Mouse (Mus musculus): ENCODE data around the gene Sec24a. TPM values are rescaled to one million over a fixed set of nuclear protein-coding genes. Genes with fewer than 3 reads are reported as not detected.
"Not testable (repeated sequence)": the region's sequence is repeated elsewhere in the genome, so short reads cannot be mapped to it uniquely, and the experiment has no call there.

Sec24a gene
- polyA plus RNA-seq, 1 experiment from 2014 or later = 14.3 TPM

DNA sequence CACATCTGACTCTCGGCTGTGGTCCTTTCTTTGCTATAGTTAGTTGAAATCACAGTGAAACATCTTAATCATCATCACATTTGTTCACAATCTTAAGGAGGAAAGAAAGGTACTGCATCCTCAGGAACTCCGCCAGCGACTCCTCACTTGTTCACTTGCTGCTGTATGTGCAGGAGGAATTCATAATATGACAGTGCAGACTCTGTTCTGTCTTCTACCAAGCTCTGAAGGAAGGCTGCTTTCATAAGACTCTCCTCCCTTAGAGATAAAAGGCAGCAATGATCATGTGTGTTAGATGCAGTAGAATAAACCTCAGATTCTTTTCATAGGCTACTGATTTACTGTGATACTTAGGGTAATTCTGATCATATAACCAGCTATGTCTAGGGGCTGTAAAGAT lies 68.5 kb downstream of the Sec24a start:
- H3K9me3 ChIP-seq = no peaks in the 10 kb centered on the region
- H3K27ac ChIP-seq = no peak overlapping the region
- 93% methylated on average over 3 of the region's 3 CpGs for WGBS
- H3K27me3 ChIP-seq (ENCODE audit: insufficient read depth, poor library complexity, severe bottlenecking) = no peaks in the 10 kb centered on the region
- no peak overlapping the region for H3K4me3 ChIP-seq
- DNase-seq (ENCODE audit: low spot score) = peak; percentile 9
- no peaks in the 10 kb centered on the region for H3K4me1 ChIP-seq
- H3K36me3 ChIP-seq = peaks cover 56% of the 10 kb centered on the region

DNA sequence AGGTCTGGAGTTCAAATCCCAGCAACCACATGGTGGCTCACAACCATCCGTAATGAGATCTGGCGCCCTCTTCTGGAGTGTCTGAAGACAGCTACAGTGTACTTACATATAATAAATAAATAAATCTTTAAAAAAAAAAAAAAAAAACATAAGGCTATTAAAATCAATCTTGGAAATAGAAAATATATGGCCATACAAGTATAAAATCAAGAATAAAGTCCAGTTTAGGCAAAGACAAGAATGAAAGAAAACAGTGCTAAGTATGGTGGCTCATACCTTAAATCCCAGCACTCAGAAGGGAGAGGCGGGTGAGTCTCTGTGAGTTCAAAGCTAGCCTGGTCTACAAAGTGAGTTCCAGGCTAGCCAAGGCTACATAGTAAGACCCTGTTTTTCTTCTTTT lies 72.8 kb downstream of the Sec24a start:
- H3K27ac ChIP-seq; H3K4me3 ChIP-seq; H3K27me3 ChIP-seq (ENCODE audit: insufficient read depth, poor library complexity, severe bottlenecking); H3K9me3 ChIP-seq; H3K4me1 ChIP-seq: not testable (repeated sequence)
- DNase-seq (ENCODE audit: low spot score) = peak; percentile 25
- WGBS = 64% methylated on average over 3 of the region's 3 CpGs
- peaks cover 15% of the 10 kb centered on the region; the same call in 1 of the 2 replicates for H3K36me3 ChIP-seq

DNA sequence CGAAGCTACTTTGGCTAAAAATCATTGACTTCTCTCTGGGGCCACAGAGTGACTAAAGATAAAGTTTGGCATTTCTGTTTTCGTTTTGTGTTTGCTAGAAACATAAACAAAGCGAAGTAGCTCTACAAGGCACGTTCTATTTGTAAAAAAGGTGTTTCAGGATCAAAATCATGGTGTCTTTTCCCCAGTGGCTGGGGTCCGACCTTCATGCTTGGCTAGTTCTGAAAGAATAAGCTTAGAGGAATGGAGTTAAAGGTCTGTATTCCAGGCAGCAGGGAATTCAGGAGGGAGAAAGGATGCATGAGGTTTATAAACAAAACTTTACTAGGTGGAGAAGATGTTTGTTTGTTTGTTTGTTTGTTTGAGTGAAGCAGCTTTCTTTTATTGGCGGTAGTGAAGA lies 74.1 kb downstream of the Sec24a start:
- WGBS = 23% methylated on average over 6 of the region's 6 CpGs

DNA sequence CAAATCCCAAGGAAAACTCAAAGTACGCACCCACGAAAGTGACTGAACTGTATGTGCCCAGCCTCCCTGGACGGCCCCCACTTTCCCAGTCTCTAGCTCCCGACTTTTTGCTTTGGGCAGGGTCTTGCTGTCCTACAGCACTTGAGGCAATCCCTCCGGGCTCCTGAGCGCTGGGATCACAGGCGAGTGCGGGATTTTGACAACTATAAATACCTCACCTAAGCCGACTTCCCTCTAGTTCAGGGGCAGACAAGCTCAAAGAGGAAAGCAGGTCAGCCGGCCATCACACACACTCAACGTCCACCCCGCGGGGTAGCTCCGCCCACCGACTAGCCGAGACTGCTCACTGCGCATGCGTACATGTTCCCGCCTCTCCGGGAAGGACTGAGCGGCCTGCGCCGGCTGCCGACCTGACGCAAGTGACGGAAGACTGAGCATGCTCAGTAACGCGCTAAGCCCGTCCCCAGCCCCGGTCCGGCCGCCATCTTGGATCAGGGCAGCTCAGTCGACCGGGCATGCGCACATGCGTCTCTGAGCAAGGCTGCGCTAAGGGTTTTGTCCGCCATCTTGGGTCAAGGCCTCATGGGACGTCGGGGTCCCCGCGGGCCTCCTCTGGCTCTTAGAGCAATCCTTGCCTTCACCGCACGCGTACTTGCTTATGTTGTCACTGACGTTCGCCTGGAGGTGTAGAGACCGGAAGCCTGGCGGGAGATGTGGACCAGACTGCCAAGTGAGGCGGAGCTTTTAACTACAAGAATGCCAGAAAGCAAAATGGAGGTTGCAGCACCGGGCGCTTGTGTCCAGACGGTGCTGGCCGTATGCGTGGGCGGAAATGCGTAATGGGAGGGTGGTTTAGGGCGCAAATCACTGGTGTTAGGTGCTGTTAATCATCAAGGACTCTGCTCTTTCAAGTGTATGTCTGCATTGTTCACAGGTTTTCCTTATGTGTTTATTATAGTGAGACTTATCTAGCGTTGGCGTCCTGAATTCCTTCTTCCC lies 74.8 kb downstream of the Sec24a start, which contains the start of gene 0610009B22Rik:
Gene 0610009B22Rik (minus strand): TSS at position 545 of the 999 bp plus-strand sequence.
- under 1% methylated on average over 60 of the region's 60 CpGs for WGBS
- H3K4me1 ChIP-seq = peaks cover 5% of the 10 kb centered on the region; the same call in 1 of the 2 replicates
- peaks cover 17% of the 10 kb centered on the region; the same call in 1 of the 2 replicates for H3K36me3 ChIP-seq
- peak within 1 kb of the TSS; percentile 81 for H3K4me3 ChIP-seq
- DNase-seq (ENCODE audit: low spot score) = peak; percentile 100
- no peaks in the 10 kb centered on the region for H3K27me3 ChIP-seq (ENCODE audit: insufficient read depth, poor library complexity, severe bottlenecking)
- peak within 1 kb of the TSS; percentile 97 for H3K27ac ChIP-seq
- no peaks in the 10 kb centered on the region for H3K9me3 ChIP-seq

More for the DNA sequence above, 74.1 kb downstream of the Sec24a start:
- no peaks in the 10 kb centered on the region for H3K27me3 ChIP-seq (ENCODE audit: insufficient read depth, poor library complexity, severe bottlenecking)
- peak overlapping the region; percentile 97 for H3K27ac ChIP-seq
- H3K4me3 ChIP-seq = peak overlapping the region; percentile 81
- peaks cover 17% of the 10 kb centered on the region; the same call in 1 of the 2 replicates for H3K36me3 ChIP-seq
- peaks cover 5% of the 10 kb centered on the region; the same call in 1 of the 2 replicates for H3K4me1 ChIP-seq
- peak; percentile 68 for DNase-seq (ENCODE audit: low spot score)
- no peaks in the 10 kb centered on the region for H3K9me3 ChIP-seq

DNA sequence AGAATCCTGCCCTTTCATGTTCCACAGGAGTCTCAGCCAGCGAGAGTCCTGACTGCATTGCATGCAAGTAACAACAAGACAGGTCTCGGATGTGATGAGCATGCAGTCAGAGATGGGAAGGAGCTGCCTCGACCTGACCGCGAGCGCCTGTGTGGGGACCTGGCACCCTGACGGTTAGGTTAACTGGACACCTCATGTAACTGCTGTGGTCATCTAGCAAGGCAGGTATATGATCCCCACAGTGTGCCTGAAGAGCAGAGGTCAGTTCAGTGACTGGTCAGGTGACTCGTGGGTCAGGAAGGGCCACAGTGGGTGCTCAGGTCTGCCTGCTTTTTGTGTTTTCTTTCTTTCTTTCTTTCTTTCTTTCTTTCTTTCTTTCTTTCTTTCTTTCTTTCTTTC lies 81.5 kb downstream of the Sec24a start:
- WGBS = 37% methylated on average over 8 of the region's 8 CpGs
- no peak overlapping the region for H3K4me3 ChIP-seq
- H3K9me3 ChIP-seq = no peaks in the 10 kb centered on the region
- no peaks in the 10 kb centered on the region for H3K4me1 ChIP-seq
- H3K27me3 ChIP-seq (ENCODE audit: insufficient read depth, poor library complexity, severe bottlenecking) = no peaks in the 10 kb centered on the region
- peaks cover 10% of the 10 kb centered on the region; the same call in 1 of the 2 replicates for H3K36me3 ChIP-seq
- no peak overlapping the region for H3K27ac ChIP-seq
- DNase-seq (ENCODE audit: low spot score) = no peak

DNA sequence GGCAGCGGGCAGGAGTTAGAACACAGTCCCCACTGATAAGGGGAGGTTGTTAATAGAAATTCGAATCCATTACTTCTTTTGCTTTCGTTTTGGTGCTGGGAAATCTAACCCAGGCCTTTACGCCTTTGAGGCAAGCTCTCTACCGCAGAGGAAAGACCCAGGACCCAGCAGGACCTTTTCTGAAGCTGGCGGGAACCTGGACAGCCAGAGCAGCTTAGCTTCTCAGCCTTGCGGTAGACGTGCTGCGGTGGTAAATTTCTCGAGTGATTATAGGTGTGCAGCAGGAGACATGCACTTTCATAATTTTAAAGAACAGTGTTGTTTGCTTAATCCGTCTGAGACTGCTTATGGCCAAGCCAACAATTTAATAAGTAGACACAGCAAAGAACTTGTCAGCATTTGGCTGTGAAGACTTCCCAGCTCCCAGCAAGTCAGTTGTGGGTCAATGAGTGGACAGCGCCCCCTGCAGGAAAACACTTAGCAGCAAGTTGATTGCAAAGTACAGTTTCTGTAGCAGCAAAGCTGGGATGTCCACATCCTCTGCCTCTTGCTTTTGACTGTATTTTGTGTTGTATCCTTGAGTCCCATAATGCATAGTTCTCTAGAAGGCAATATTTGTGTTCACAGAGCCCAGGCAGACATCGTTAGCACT lies 82.0 kb downstream of the Sec24a start:
- no peak overlapping the region for H3K27ac ChIP-seq
- H3K9me3 ChIP-seq = no peaks in the 10 kb centered on the region
- H3K4me3 ChIP-seq = peak overlapping the region; percentile 31
- WGBS = 33% methylated on average over 13 of the region's 13 CpGs
- DNase-seq (ENCODE audit: low spot score) = peak; percentile 92
- H3K27me3 ChIP-seq (ENCODE audit: insufficient read depth, poor library complexity, severe bottlenecking) = no peaks in the 10 kb centered on the region
- peaks cover 10% of the 10 kb centered on the region; the same call in 1 of the 2 replicates for H3K36me3 ChIP-seq
- H3K4me1 ChIP-seq = no peaks in the 10 kb centered on the region

DNA sequence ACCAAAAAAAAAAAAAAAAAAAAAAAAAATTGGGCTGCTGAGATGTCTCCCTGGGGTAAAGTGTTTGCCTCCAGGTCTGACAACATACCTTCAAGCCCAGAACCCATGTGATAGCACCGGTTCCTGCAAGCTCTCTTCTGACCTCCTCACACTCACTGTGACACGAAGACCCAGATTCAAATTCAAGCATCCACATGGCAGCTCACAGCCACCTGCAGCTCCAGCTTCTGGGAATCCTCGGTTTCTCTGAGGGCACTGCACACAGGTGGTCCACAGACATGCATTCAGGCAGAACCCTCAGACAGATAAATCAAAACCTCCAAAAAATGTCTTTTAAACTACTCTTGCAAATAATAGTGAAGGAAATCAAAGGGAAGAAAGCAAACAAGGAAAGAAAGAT lies 84.0 kb downstream of the Sec24a start:
- Histone ChIP-seq H3K9me3 (no peaks in the 10 kb centered on the region), H3K4me3 (no peak overlapping the region), H3K27ac (no peak overlapping the region), H3K27me3 (ENCODE audit: insufficient read depth, poor library complexity, severe bottlenecking) (no peaks in the 10 kb centered on the region), H3K36me3 (no peaks in the 10 kb centered on the region), H3K4me1 (no peaks in the 10 kb centered on the region)
- peak; percentile 52 for DNase-seq (ENCODE audit: low spot score)
- WGBS = 69% methylated on average over 3 of the region's 3 CpGs

DNA sequence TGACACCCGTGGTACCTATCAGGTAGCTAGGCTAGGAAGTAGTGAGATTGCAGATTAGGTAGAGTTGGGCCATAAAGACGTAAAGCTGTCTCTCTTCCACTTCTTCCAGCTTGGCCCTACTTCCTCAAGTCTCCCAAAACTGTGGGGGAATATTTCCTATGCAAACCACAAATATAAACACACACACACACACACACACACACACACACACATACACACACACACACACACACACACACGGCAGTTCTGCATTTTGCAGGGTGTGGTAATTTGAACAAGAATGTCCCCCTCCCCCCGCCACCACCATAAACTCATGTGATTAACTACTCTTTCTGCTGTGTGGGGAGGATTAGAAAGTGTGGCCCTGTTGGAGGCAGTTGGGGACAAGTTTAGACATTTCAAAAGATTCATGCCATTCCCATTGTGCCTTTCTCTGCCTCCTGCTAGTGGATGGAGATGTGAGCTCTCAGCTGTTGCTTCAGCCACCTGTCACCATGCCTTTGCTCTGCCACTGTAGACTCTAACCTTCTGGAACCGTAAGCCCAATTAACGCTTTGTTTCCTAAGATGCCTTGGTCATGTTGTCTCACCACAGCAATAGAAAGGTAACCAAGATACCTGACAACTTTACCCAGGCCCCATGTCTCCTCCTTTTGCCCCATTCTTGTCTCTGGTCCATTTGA lies 85.6 kb downstream of the Sec24a start:
- peak; percentile 38 for DNase-seq (ENCODE audit: low spot score)
- 74% methylated on average over 6 of the region's 6 CpGs for WGBS
- H3K4me1 ChIP-seq = no peaks in the 10 kb centered on the region
- H3K27ac ChIP-seq = no peak overlapping the region
- no peaks in the 10 kb centered on the region for H3K27me3 ChIP-seq (ENCODE audit: insufficient read depth, poor library complexity, severe bottlenecking)
- no peak overlapping the region for H3K4me3 ChIP-seq
- H3K36me3 ChIP-seq = no peaks in the 10 kb centered on the region
- H3K9me3 ChIP-seq = no peaks in the 10 kb centered on the region

DNA sequence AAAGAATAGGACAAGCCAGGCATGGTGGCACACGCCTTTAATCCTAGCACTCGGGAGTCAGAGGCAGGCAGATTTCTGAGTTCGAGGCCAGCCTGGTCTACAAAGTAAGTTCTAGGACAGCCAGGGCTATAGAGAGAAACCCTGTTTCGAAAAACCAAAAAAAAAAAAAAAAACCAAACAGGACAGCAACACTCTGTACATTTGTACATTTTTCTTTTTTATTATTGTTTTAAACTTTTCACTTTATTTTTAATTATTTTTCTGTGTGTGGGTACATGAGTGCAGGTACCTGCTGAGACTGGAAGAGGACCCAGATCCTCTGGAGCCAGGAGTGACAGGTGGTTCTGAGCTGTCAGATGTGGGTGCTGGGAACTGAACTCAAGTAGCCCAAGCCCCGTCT lies 88.0 kb downstream of the Sec24a start:
- DNase-seq (ENCODE audit: low spot score) = no peak
- WGBS = 74% methylated on average over 5 of the region's 5 CpGs
- Histone ChIP-seq H3K27me3 (ENCODE audit: insufficient read depth, poor library complexity, severe bottlenecking) (no peaks in the 10 kb centered on the region), H3K9me3 (no peaks in the 10 kb centered on the region), H3K27ac (no peak overlapping the region), H3K4me1 (no peaks in the 10 kb centered on the region), H3K4me3 (no peak overlapping the region), H3K36me3 (no peaks in the 10 kb centered on the region)

DNA sequence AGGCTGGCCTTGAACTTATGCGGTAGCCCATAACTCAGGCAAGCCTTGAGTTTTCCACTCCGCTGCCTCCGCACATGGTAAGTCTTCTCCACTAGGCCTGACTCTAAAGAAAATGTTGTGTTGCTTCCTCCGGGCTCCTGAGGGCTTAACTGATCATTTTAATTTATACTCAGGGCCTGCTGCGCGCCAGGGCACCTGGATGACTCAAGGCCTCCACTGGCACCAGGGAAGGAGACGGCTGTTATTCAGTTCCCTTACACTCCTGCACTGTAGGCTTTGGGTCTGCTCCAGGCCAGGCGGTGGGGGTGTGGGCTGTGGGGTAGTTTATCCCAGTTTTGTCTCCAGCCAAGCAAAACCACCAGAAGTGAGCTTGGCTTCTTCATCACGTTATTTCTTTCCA lies 90.1 kb downstream of the Sec24a start:
- WGBS = 84% methylated on average over 9 of the region's 9 CpGs
- no peaks in the 10 kb centered on the region for H3K27me3 ChIP-seq (ENCODE audit: insufficient read depth, poor library complexity, severe bottlenecking)
- peak; percentile 60 for DNase-seq (ENCODE audit: low spot score)
- no peaks in the 10 kb centered on the region for H3K36me3 ChIP-seq
- H3K27ac ChIP-seq = no peak overlapping the region
- no peaks in the 10 kb centered on the region for H3K4me1 ChIP-seq
- H3K9me3 ChIP-seq = no peaks in the 10 kb centered on the region
- no peak overlapping the region for H3K4me3 ChIP-seq

DNA sequence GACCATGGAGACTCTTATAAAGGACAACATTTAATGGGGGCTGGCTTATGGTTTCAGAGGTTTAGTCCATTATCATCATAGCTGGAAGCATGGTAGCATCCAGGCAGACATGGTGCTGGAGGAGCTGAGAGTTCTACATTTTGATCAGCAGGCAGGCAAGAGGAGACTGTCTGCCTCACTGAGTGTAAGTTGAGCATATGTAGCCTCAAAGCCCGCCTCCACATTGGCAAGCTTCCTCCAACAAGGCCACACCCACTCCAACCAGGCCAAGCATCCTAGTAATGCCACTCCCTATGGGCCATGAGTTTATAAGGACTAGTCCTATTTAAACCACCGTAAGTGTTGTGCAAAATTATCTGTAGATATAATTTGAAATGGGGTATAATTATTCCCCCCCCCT lies 92.1 kb downstream of the Sec24a start:
- 70% methylated on average over 2 of the region's 2 CpGs for WGBS
- no peak for DNase-seq (ENCODE audit: low spot score)
- Histone ChIP-seq H3K27ac (no peak overlapping the region), H3K4me3 (no peak overlapping the region), H3K27me3 (ENCODE audit: insufficient read depth, poor library complexity, severe bottlenecking) (no peaks in the 10 kb centered on the region), H3K4me1 (no peaks in the 10 kb centered on the region), H3K36me3 (no peaks in the 10 kb centered on the region), H3K9me3 (no peaks in the 10 kb centered on the region)

DNA sequence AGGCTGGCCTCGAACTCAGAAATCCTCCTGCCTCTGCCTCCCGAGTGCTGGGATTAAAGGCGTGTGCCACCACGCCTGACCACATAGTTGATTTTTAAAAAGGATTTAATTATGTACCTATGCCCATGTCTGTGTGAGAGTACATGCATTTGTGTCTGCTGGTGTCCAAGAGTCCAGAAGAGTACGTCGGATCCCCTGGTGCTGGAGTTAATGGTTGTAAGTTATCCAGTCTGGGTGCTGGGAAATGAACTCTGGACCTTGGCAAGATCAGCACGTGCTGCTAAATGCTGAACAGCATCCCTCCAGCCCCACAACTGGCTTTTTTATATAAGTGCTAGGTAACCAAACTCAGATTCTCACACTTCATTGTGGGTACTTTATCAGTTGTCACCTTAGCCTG lies 92.6 kb downstream of the Sec24a start:
- 85% methylated on average over 7 of the region's 7 CpGs for WGBS
- DNase-seq (ENCODE audit: low spot score) = no peak

More for the DNA sequence above, 92.6 kb downstream of the Sec24a start:
- Histone ChIP-seq H3K27ac (no peak overlapping the region), H3K4me3 (no peak overlapping the region), H3K9me3 (no peaks in the 10 kb centered on the region), H3K4me1 (no peaks in the 10 kb centered on the region), H3K36me3 (no peaks in the 10 kb centered on the region), H3K27me3 (ENCODE audit: insufficient read depth, poor library complexity, severe bottlenecking) (no peaks in the 10 kb centered on the region)
